Mouse (Mus musculus): Measurements from ENCODE around the gene Tmtc2.

GRCm38 (mm10) chr10:105292961-105293360 lies 281.3 kb downstream of the Tmtc2 start:
- TF ChIP-seq POLR2A (IDR thresholded peaks at IDR 0.05; ENCODE audit: borderline replicate concordance, insufficient read depth, low read length) (no peak), CTCF (IDR thresholded peaks at IDR 0.05; ENCODE audit: borderline replicate concordance, insufficient read depth, low read depth, low read length) (no peak)
